Mouse (Mus musculus): ENCODE measurements around the gene Prpf4b.

- TF ChIP-seq CTCF (IDR thresholded peaks at IDR 0.05; ENCODE audit: borderline replicate concordance, extremely low read depth, insufficient read depth, insufficient read length) (peak; percentile 36), POLR2A (IDR thresholded peaks at IDR 0.05; ENCODE audit: borderline replicate concordance, extremely low read depth, insufficient read depth, insufficient read length, poor library complexity, severe bottlenecking) (no peak)
Observed at GRCm38 (mm10) chr13:34875741-34876445, 791 bp downstream of the Prpf4b start.

Data from brain, embryonic 14.5 days (tissue).